Mouse (Mus musculus) lung, postnatal 36 days (tissue): ENCODE measurements at regions not wholly inside any gene's neighbourhood (a gene's known extent, or its start where the extent isn't known, plus 50 kb on each side); places are given as distances from the start of the nearest gene placed in this dataset.

Experiments
- DNase-seq: peaks from one replicate; pipeline ENCODE4 v3.0.0; 2022; ENCODE audit warnings: mixed read lengths

- DNase-seq, result peak; percentile 3
Observed at GRCm38 (mm10) chr15:64622591-64622990, 194.9 kb upstream of the Gm21798 start.

- DNase-seq, result no peak
Observed at GRCm38 (mm10) chr15:64626359-64626758, 191.1 kb upstream of the Gm21798 start.

GRCm38 (mm10) chr15:64627258-64627657 is 190.2 kb upstream of the Gm21798 start:
- peak; percentile 76 for DNase-seq
